Mouse (Mus musculus) forebrain, embryonic 10.5 days (tissue): ENCODE results near the gene Ypel3. TPM values are rescaled to one million over a fixed set of nuclear protein-coding genes. Genes with fewer than 3 reads are reported as not detected.

ENCODE experiments used
- DNase-seq: peaks from one replicate; pipeline ENCODE4 v3.0.0-alpha.2; 2017; ENCODE audit warnings: low spot score; ENCODE audit errors: extremely low spot score
- H3K27ac ChIP-seq: fragments of 300-500 bp; sonication (generic); 2 replicates; pipeline ENCODE4 v1.5.1; 2016; ENCODE audit warnings: mild to moderate bottlenecking
- H3K27me3 ChIP-seq: fragments of 300-500 bp; sonication (generic); 2 replicates; pipeline ENCODE4 v1.6.1; 2016; ENCODE audit warnings: mild to moderate bottlenecking; ENCODE audit not compliant: poor library complexity, severe bottlenecking
- H3K36me3 ChIP-seq: fragments of 300-500 bp; sonication (generic); replicated peaks from 2 replicates; pipeline ENCODE4 v1.6.1; 2016; ENCODE audit warnings: mild to moderate bottlenecking, moderate library complexity
- H3K4me1 ChIP-seq: fragments of 300-500 bp; sonication (generic); 2 replicates; pipeline ENCODE4 v1.6.1; 2016
- H3K4me3 ChIP-seq: fragments of 300-500 bp; sonication (generic); 2 replicates; pipeline ENCODE4 v1.5.1; 2016; ENCODE audit warnings: mild to moderate bottlenecking, moderate library complexity
- H3K9me3 ChIP-seq: fragments of 300-500 bp; sonication (generic); 2 replicates; pipeline ENCODE4 v1.6.1; 2016; ENCODE audit warnings: mild to moderate bottlenecking, moderate library complexity
- WGBS: fragments of 180-500 bp; shearing (Covaris S2); methylation state at CpG from one replicate; pipeline ENCODE4 v1.1.7; 2016; 5-methylcytosine and 5-hydroxymethylcytosine counted together
- polyA plus RNA-seq: library from polyadenylated mRNA; unstranded; fragments of >200 nt; fragmentation: Nextera tagmentation; extraction: Ambion mirVana; gene quantifications from 2 replicates; pipeline ENCODE4 v1.2.1, GENCODE M21; 2016

Gene Ypel3
- polyA plus RNA-seq, 1 experiment from 2014 or later, result 35.0 TPM

- Histone ChIP-seq H3K4me1 (peaks cover 52% of the 10 kb centered on the region), H3K4me3 (peak overlapping the region; percentile 91), H3K27me3 (no peaks in the 10 kb centered on the region), H3K36me3 (peaks cover 70% of the 10 kb centered on the region), H3K9me3 (no peaks in the 10 kb centered on the region), H3K27ac (peak overlapping the region; percentile 98)
- under 1% methylated on average over 36 of the region's 36 CpGs for WGBS
- peak; percentile 97 for DNase-seq
These were observed 22.3 kb downstream of the Ypel3 start for GRCm38 (mm10) chr7:126799050-126799467.

- peaks cover 52% of the 10 kb centered on the region for H3K4me1 ChIP-seq
- no peaks in the 10 kb centered on the region for H3K27me3 ChIP-seq
- peaks cover 70% of the 10 kb centered on the region for H3K36me3 ChIP-seq
- H3K9me3 ChIP-seq, result no peaks in the 10 kb centered on the region
- peak overlapping the region; percentile 91 for H3K4me3 ChIP-seq
- H3K27ac ChIP-seq, result peak overlapping the region; percentile 98
- no peak for DNase-seq
- under 1% methylated on average over 38 of the region's 38 CpGs for WGBS
These were observed 22.9 kb downstream of the Ypel3 start for GRCm38 (mm10) chr7:126799468-126800268.

- H3K36me3 ChIP-seq, result peaks cover 70% of the 10 kb centered on the region
- WGBS, result 45% methylated on average over 5 of the region's 5 CpGs
These were observed 23.7 kb downstream of the Ypel3 start for GRCm38 (mm10) chr7:126800269-126801056.

GRCm38 (mm10) chr7:126801057-126801422 lies 24.3 kb downstream of the Ypel3 start:
- Histone ChIP-seq H3K36me3 (peaks cover 70% of the 10 kb centered on the region), H3K27ac (peak overlapping the region; percentile 98), H3K9me3 (no peaks in the 10 kb centered on the region), H3K4me1 (peaks cover 42% of the 10 kb centered on the region), H3K4me3 (peak overlapping the region; percentile 13; the same call in 1 of the 2 replicates), H3K27me3 (no peaks in the 10 kb centered on the region)
- no peak for DNase-seq
- WGBS, result 96% methylated on average over 16 of the region's 16 CpGs

More at GRCm38 (mm10) chr7:126800269-126801056, 23.7 kb downstream of the Ypel3 start:
- H3K27me3 ChIP-seq, result no peaks in the 10 kb centered on the region
- DNase-seq, result no peak
- peak overlapping the region; percentile 98 for H3K27ac ChIP-seq
- peaks cover 48% of the 10 kb centered on the region for H3K4me1 ChIP-seq
- H3K4me3 ChIP-seq, result peak overlapping the region; percentile 91
- no peaks in the 10 kb centered on the region for H3K9me3 ChIP-seq

- 88% methylated on average over 11 of the region's 11 CpGs for WGBS
- Histone ChIP-seq H3K27me3 (no peaks in the 10 kb centered on the region), H3K4me1 (peaks cover 35% of the 10 kb centered on the region), H3K36me3 (peaks cover 70% of the 10 kb centered on the region), H3K27ac (no peak overlapping the region), H3K9me3 (no peaks in the 10 kb centered on the region), H3K4me3 (no peak overlapping the region)
- DNase-seq, result no peak
These were observed 25.6 kb downstream of the Ypel3 start for GRCm38 (mm10) chr7:126802134-126802889.

- H3K27ac ChIP-seq, result no peak overlapping the region
- WGBS, result 86% methylated on average over 6 of the region's 6 CpGs
- DNase-seq, result no peak
- peaks cover 70% of the 10 kb centered on the region for H3K36me3 ChIP-seq
- H3K9me3 ChIP-seq, result no peaks in the 10 kb centered on the region
- no peaks in the 10 kb centered on the region for H3K27me3 ChIP-seq
- H3K4me3 ChIP-seq, result no peak overlapping the region
- H3K4me1 ChIP-seq, result peaks cover 35% of the 10 kb centered on the region
These were observed 26.4 kb downstream of the Ypel3 start for GRCm38 (mm10) chr7:126803181-126803580.

GRCm38 (mm10) chr7:126803751-126804150 lies 27.0 kb downstream of the Ypel3 start:
- peaks cover 70% of the 10 kb centered on the region for H3K36me3 ChIP-seq

GRCm38 (mm10) chr7:126806956-126807355 lies 30.2 kb downstream of the Ypel3 start:
- Histone ChIP-seq H3K36me3 (peaks cover 60% of the 10 kb centered on the region), H3K27me3 (no peaks in the 10 kb centered on the region), H3K9me3 (no peaks in the 10 kb centered on the region), H3K27ac (0 out of 2 replicates have a peak overlapping the region, but pooled peaks have one; percentile 97), H3K4me1 (peaks cover 32% of the 10 kb centered on the region), H3K4me3 (peak overlapping the region; percentile 79; the same call in 1 of the 2 replicates)
- DNase-seq, result no peak
- 91% methylated on average over 6 of the region's 6 CpGs for WGBS

More at GRCm38 (mm10) chr7:126803751-126804150, 27.0 kb downstream of the Ypel3 start:
- Histone ChIP-seq H3K27ac (no peak overlapping the region), H3K27me3 (no peaks in the 10 kb centered on the region), H3K4me3 (no peak overlapping the region), H3K9me3 (no peaks in the 10 kb centered on the region), H3K4me1 (peaks cover 38% of the 10 kb centered on the region)
- no peak for DNase-seq

GRCm38 (mm10) chr7:126807405-126807804 lies 30.6 kb downstream of the Ypel3 start:
- peaks cover 55% of the 10 kb centered on the region for H3K36me3 ChIP-seq
- 0 out of 2 replicates have a peak, but pooled peaks cover 2% of the 10 kb centered on the region for H3K27me3 ChIP-seq
- WGBS, result 82% methylated on average over 4 of the region's 4 CpGs
- no peak for DNase-seq
- no peaks in the 10 kb centered on the region for H3K9me3 ChIP-seq
- H3K27ac ChIP-seq, result peak overlapping the region; percentile 97
- H3K4me3 ChIP-seq, result peak overlapping the region; percentile 79
- H3K4me1 ChIP-seq, result peaks cover 32% of the 10 kb centered on the region

GRCm38 (mm10) chr7:126808703-126809455 lies 32.1 kb downstream of the Ypel3 start:
- peak; percentile 88 for DNase-seq
- Histone ChIP-seq H3K27me3 (peaks cover 13% of the 10 kb centered on the region; the same call in 1 of the 2 replicates), H3K4me1 (peaks cover 34% of the 10 kb centered on the region), H3K36me3 (peaks cover 40% of the 10 kb centered on the region), H3K4me3 (peak overlapping the region; percentile 79), H3K27ac (peak overlapping the region; percentile 97), H3K9me3 (no peaks in the 10 kb centered on the region)
- WGBS, result under 1% methylated on average over 43 of the region's 43 CpGs

- H3K27me3 ChIP-seq, result peaks cover 17% of the 10 kb centered on the region; the same call in 1 of the 2 replicates
- H3K4me1 ChIP-seq, result peaks cover 37% of the 10 kb centered on the region
- H3K9me3 ChIP-seq, result no peaks in the 10 kb centered on the region
- H3K27ac ChIP-seq, result peak overlapping the region; percentile 97
- DNase-seq, result no peak
- peaks cover 31% of the 10 kb centered on the region for H3K36me3 ChIP-seq
- H3K4me3 ChIP-seq, result peak overlapping the region; percentile 79
- WGBS, result 67% methylated on average over 5 of the region's 5 CpGs
These were observed 33.1 kb downstream of the Ypel3 start for GRCm38 (mm10) chr7:126809723-126810369.
